In the genomic region with DNA sequence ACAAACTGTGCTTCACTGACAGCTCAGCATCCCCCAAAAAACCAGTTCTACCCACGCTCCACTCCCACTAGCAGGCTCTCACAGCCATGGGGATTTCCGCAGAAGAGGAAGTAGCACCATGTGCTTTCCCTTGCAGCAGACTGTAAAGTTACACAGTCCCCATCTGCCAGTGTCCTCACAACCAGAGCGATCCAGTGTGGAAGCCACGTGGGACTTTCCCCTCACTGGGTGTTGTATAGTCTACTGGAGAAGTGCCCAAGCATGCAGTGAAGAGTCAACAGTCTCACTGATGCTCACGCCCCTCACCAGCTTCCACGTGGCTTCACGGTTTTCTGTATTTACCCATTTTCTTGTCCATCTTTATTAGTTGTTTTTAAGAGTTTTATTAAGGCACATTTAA, we compare ENCODE assay signal across 11 mouse cellular contexts. TPM values are rescaled to one million over a fixed set of nuclear protein-coding genes. Genes with fewer than 3 reads are reported as not detected.
DNase-seq lines count a peak whose midpoint lies in the region; ATAC-seq lines count a peak whose summit lies in the region.
"Had no signal": no experiment of that assay in that cellular context is flagged by ENCODE, and none has a peak within 500 bp of the region (broad histone marks: within the 10 kb centered on the region; RNA-seq: fewer than 3 reads in every experiment).

No protein-coding gene starts in this region.

- H3K27me3 ChIP-seq in heart, embryonic 16.5 days (ENCODE audit: control insufficient read depth, insufficient read depth, low read length), result no peaks in the 10 kb centered on the region
- no peaks in the 10 kb centered on the region for H3K27me3 ChIP-seq in heart, embryonic 12.5 days (replicated peaks)
- no peaks in the 10 kb centered on the region for H3K27me3 ChIP-seq in limb, embryonic 10.5 days (ENCODE audit: low read depth, poor library complexity, severe bottlenecking)
- no peaks in the 10 kb centered on the region for H3K27me3 ChIP-seq in kidney, embryonic 14.5 days (ENCODE audit: control insufficient read depth, insufficient read depth, low read length)
- H3K27me3 ChIP-seq in neural tube, embryonic 15.5 days (replicated peaks), result no peaks in the 10 kb centered on the region

- H3K4me2 ChIP-seq in heart, embryonic 16.5 days (ENCODE audit: low read depth, low read length), result no peak overlapping the region
- no peak overlapping the region for H3K4me2 ChIP-seq in heart, embryonic 12.5 days
- H3K4me2 ChIP-seq in kidney, embryonic 14.5 days (replicated peaks; ENCODE audit: low read depth, low read length), result no peak overlapping the region
- H3K4me2 ChIP-seq in neural tube, embryonic 15.5 days, result no peak overlapping the region

- no peak overlapping the region for H3K27ac ChIP-seq in heart, embryonic 16.5 days (ENCODE audit: low read length)
- no peak overlapping the region for H3K27ac ChIP-seq in heart, embryonic 12.5 days (ENCODE audit: poor library complexity, severe bottlenecking)
- H3K27ac ChIP-seq in limb, embryonic 10.5 days, result no peak overlapping the region
- H3K27ac ChIP-seq in kidney, embryonic 14.5 days (ENCODE audit: low read depth, low read length), result no peak overlapping the region
- H3K27ac ChIP-seq in neural tube, embryonic 15.5 days (replicated peaks), result no peak overlapping the region
- H3K27ac ChIP-seq: forebrain, embryonic 10.5 days; hindbrain, embryonic 10.5 days; liver, embryonic 14.5 days had no signal

- no peak overlapping the region for H3K4me3 ChIP-seq in heart, embryonic 16.5 days (ENCODE audit: low read length)
- no peak overlapping the region for H3K4me3 ChIP-seq in heart, embryonic 12.5 days
- no peak overlapping the region for H3K4me3 ChIP-seq in limb, embryonic 10.5 days
- no peak overlapping the region for H3K4me3 ChIP-seq in kidney, embryonic 14.5 days (ENCODE audit: low read length)
- no peak overlapping the region for H3K4me3 ChIP-seq in neural tube, embryonic 15.5 days (replicated peaks)
- H3K4me3 ChIP-seq: forebrain, embryonic 10.5 days; hindbrain, embryonic 10.5 days had no signal

- H3K36me3 ChIP-seq in heart, embryonic 16.5 days (ENCODE audit: control insufficient read depth, insufficient read depth), result peaks cover 47% of the 10 kb centered on the region
- peaks cover 79% of the 10 kb centered on the region for H3K36me3 ChIP-seq in heart, embryonic 12.5 days
- peaks cover 87% of the 10 kb centered on the region for H3K36me3 ChIP-seq in limb, embryonic 10.5 days
- H3K36me3 ChIP-seq in kidney, embryonic 14.5 days (ENCODE audit: control insufficient read depth, insufficient read depth, low read length), result peaks cover 65% of the 10 kb centered on the region
- H3K36me3 ChIP-seq in neural tube, embryonic 15.5 days, result peaks cover 69% of the 10 kb centered on the region

- ATAC-seq in heart, embryonic 16.5 days (replicated peaks; ENCODE audit: extremely low read depth, insufficient read depth, low FRiP score), result 0 out of 2 replicates have a peak, but pooled peaks have one; percentile 45
- no peak for ATAC-seq in heart, embryonic 12.5 days (ENCODE audit: insufficient number of reproducible peaks, low FRiP score)
- ATAC-seq in kidney, embryonic 14.5 days (ENCODE audit: low FRiP score, low TSS enrichment), result no peak
- no peak for ATAC-seq in neural tube, embryonic 15.5 days (ENCODE audit: low FRiP score)

- WGBS in heart, embryonic 16.5 days, result 86% methylated on average over 7 of the region's 7 CpGs
- WGBS in heart, embryonic 12.5 days, result 93% methylated on average over 7 of the region's 7 CpGs
- WGBS in limb, embryonic 10.5 days, result 95% methylated on average over 7 of the region's 7 CpGs
- 89% methylated on average over 7 of the region's 7 CpGs for WGBS in kidney, embryonic 14.5 days
- WGBS in neural tube, embryonic 15.5 days, result 93% methylated on average over 7 of the region's 7 CpGs

- H3K9me3 ChIP-seq in heart, embryonic 16.5 days (replicated peaks; ENCODE audit: control insufficient read depth, low read length), result no peaks in the 10 kb centered on the region
- H3K9me3 ChIP-seq in heart, embryonic 12.5 days (replicated peaks), result no peaks in the 10 kb centered on the region
- no peaks in the 10 kb centered on the region for H3K9me3 ChIP-seq in limb, embryonic 10.5 days (replicated peaks)
- H3K9me3 ChIP-seq in kidney, embryonic 14.5 days (ENCODE audit: control insufficient read depth, low read length), result no peaks in the 10 kb centered on the region
- no peaks in the 10 kb centered on the region for H3K9me3 ChIP-seq in neural tube, embryonic 15.5 days (replicated peaks)
- H3K9me3 ChIP-seq: forebrain, embryonic 10.5 days; hindbrain, embryonic 10.5 days had no signal

- H3K9ac ChIP-seq in heart, embryonic 16.5 days (ENCODE audit: low read length), result no peak overlapping the region
- H3K9ac ChIP-seq in heart, embryonic 12.5 days, result no peak overlapping the region
- no peak overlapping the region for H3K9ac ChIP-seq in kidney, embryonic 14.5 days (ENCODE audit: low read depth, low read length)
- H3K9ac ChIP-seq in neural tube, embryonic 15.5 days (replicated peaks), result no peak overlapping the region
- H3K9ac ChIP-seq: liver, embryonic 14.5 days had no signal

- H3K4me1 ChIP-seq in heart, embryonic 16.5 days (ENCODE audit: control insufficient read depth, insufficient read depth, low read length), result peaks cover 9% of the 10 kb centered on the region
- 0 out of 2 replicates have a peak, but pooled peaks cover 3% of the 10 kb centered on the region for H3K4me1 ChIP-seq in heart, embryonic 12.5 days (replicated peaks)
- H3K4me1 ChIP-seq in limb, embryonic 10.5 days, result no peaks in the 10 kb centered on the region
- no peaks in the 10 kb centered on the region for H3K4me1 ChIP-seq in kidney, embryonic 14.5 days (ENCODE audit: control insufficient read depth, insufficient read depth, low read length)
- H3K4me1 ChIP-seq in neural tube, embryonic 15.5 days, result no peaks in the 10 kb centered on the region
- H3K4me1 ChIP-seq: forebrain, embryonic 10.5 days; hindbrain, embryonic 10.5 days had no signal

- peak; percentile 53 for DNase-seq in T-cell, adult 2 months (ENCODE audit: low spot score)
- DNase-seq in layer of hippocampus, postnatal 36 days, result peak; percentile 68 to 79
- DNase-seq in right cerebral cortex, postnatal 10 days (ENCODE audit: low spot score in 2 of 2), result peak; percentile 64 to 79
- no peak for DNase-seq in limb, embryonic 10.5 days (ENCODE audit: low spot score)

RNA-seq across cellular contexts. Expression of gene Iah1, which starts 19.7 kb away (rescaled TPM):
- 42.2 and 46.5 TPM in 2 replicates for polyA plus RNA-seq in heart, embryonic 16.5 days (2015; fragmentation: Nextera tagmentation; extraction: Ambion mirVana)
- 37.3 and 39.0 TPM in 2 replicates for polyA plus RNA-seq in heart, embryonic 12.5 days (2016; fragmentation: Nextera tagmentation; extraction: Ambion mirVana)
- 10 to 100 TPM; 14.5 to 15.3 TPM for total RNA-seq in layer of hippocampus, postnatal 36 days (2021)
- polyA plus RNA-seq in limb, embryonic 10.5 days (2016; fragmentation: Nextera tagmentation; extraction: Ambion mirVana), result 50.3 and 51.3 TPM in 2 replicates
- 74.6 and 75.2 TPM in 2 replicates for polyA plus RNA-seq in kidney, embryonic 14.5 days (2014; fragmentation: Nextera tagmentation; extraction: Ambion mirVana)
- 25.9 and 33.0 TPM in 2 replicates for polyA plus RNA-seq in neural tube, embryonic 15.5 days (2015; fragmentation: Nextera tagmentation; extraction: Ambion mirVana)

RNA-seq across cellular contexts. Expression of gene Adam17, which starts 37.6 kb away (rescaled TPM):
- polyA plus RNA-seq in heart, embryonic 16.5 days (2015; fragmentation: Nextera tagmentation; extraction: Ambion mirVana), result 25.8 and 31.0 TPM in 2 replicates
- 38.6 and 39.9 TPM in 2 replicates for polyA plus RNA-seq in heart, embryonic 12.5 days (2016; fragmentation: Nextera tagmentation; extraction: Ambion mirVana)
- 10 to 100 TPM; 16.4 to 20.5 TPM for total RNA-seq in layer of hippocampus, postnatal 36 days (2021)
- polyA plus RNA-seq in limb, embryonic 10.5 days (2016; fragmentation: Nextera tagmentation; extraction: Ambion mirVana), result 43.9 and 47.9 TPM in 2 replicates
- 28.6 and 46.8 TPM in 2 replicates for polyA plus RNA-seq in kidney, embryonic 14.5 days (2014; fragmentation: Nextera tagmentation; extraction: Ambion mirVana)
- 15.6 and 20.6 TPM in 2 replicates for polyA plus RNA-seq in neural tube, embryonic 15.5 days (2015; fragmentation: Nextera tagmentation; extraction: Ambion mirVana)

RNA-seq across cellular contexts. Expression of gene Itgb1bp1, which starts 49.8 kb away (rescaled TPM):
- polyA plus RNA-seq in heart, embryonic 16.5 days (2015; fragmentation: Nextera tagmentation; extraction: Ambion mirVana), result 38.7 and 38.8 TPM in 2 replicates
- 31.4 and 31.9 TPM in 2 replicates for polyA plus RNA-seq in heart, embryonic 12.5 days (2016; fragmentation: Nextera tagmentation; extraction: Ambion mirVana)
- total RNA-seq in layer of hippocampus, postnatal 36 days (2021), result 10 to 100 TPM; 43.5 to 45.3 TPM
- 40.3 and 43.4 TPM in 2 replicates for polyA plus RNA-seq in limb, embryonic 10.5 days (2016; fragmentation: Nextera tagmentation; extraction: Ambion mirVana)
- 42.9 and 43.5 TPM in 2 replicates for polyA plus RNA-seq in kidney, embryonic 14.5 days (2014; fragmentation: Nextera tagmentation; extraction: Ambion mirVana)
- 34.7 and 36.8 TPM in 2 replicates for polyA plus RNA-seq in neural tube, embryonic 15.5 days (2015; fragmentation: Nextera tagmentation; extraction: Ambion mirVana)

RNA-seq across cellular contexts. Expression of gene Cpsf3, which starts 50.7 kb away (rescaled TPM):
- 70.9 and 77.0 TPM in 2 replicates for polyA plus RNA-seq in heart, embryonic 16.5 days (2015; fragmentation: Nextera tagmentation; extraction: Ambion mirVana)
- 74.3 and 76.3 TPM in 2 replicates for polyA plus RNA-seq in heart, embryonic 12.5 days (2016; fragmentation: Nextera tagmentation; extraction: Ambion mirVana)
- total RNA-seq in layer of hippocampus, postnatal 36 days (2021), result 10 to 100 TPM; 50.8 to 57.0 TPM
- 137 and 140 TPM in 2 replicates for polyA plus RNA-seq in limb, embryonic 10.5 days (2016; fragmentation: Nextera tagmentation; extraction: Ambion mirVana)
- 87.6 and 120 TPM in 2 replicates for polyA plus RNA-seq in kidney, embryonic 14.5 days (2014; fragmentation: Nextera tagmentation; extraction: Ambion mirVana)
- polyA plus RNA-seq in neural tube, embryonic 15.5 days (2015; fragmentation: Nextera tagmentation; extraction: Ambion mirVana), result 78.0 and 89.4 TPM in 2 replicates
